Mouse (Mus musculus) adrenal gland, postnatal 25 days (tissue): ENCODE data around the gene 0610009B22Rik. TPM values are rescaled to one million over a fixed set of nuclear protein-coding genes. Genes with fewer than 3 reads are reported as not detected.
"Not testable (repeated sequence)": the region's sequence is repeated elsewhere in the genome, so short reads cannot be mapped to it uniquely, and the experiment has no call there.

Experiments
- DNase-seq: peaks from one replicate; pipeline ENCODE4 v3.0.0; 2021; ENCODE audit warnings: mixed read lengths
- long read RNA-seq: library from polyadenylated mRNA; stranded (forward); transcript quantifications from one replicate; pipeline ENCODE4 v2.0.0, GENCODE M21; 2021
- total RNA-seq: library from RNA; stranded (reverse); gene quantifications from 2 replicates; pipeline ENCODE4 v1.2.3, GENCODE M21; 2021

Gene 0610009B22Rik
- 55.1 and 58.2 TPM in 2 replicates for total RNA-seq
- long read RNA-seq, transcript 0610009B22Rik-201 (2 exons, 813 nt), result major isoform, 42 of 50 reads
- long read RNA-seq, partial matches to known transcripts, result 0 of 50 reads
- long read RNA-seq, other reads (novel, unspliced or antisense), result 8 of 50 reads

DNA sequence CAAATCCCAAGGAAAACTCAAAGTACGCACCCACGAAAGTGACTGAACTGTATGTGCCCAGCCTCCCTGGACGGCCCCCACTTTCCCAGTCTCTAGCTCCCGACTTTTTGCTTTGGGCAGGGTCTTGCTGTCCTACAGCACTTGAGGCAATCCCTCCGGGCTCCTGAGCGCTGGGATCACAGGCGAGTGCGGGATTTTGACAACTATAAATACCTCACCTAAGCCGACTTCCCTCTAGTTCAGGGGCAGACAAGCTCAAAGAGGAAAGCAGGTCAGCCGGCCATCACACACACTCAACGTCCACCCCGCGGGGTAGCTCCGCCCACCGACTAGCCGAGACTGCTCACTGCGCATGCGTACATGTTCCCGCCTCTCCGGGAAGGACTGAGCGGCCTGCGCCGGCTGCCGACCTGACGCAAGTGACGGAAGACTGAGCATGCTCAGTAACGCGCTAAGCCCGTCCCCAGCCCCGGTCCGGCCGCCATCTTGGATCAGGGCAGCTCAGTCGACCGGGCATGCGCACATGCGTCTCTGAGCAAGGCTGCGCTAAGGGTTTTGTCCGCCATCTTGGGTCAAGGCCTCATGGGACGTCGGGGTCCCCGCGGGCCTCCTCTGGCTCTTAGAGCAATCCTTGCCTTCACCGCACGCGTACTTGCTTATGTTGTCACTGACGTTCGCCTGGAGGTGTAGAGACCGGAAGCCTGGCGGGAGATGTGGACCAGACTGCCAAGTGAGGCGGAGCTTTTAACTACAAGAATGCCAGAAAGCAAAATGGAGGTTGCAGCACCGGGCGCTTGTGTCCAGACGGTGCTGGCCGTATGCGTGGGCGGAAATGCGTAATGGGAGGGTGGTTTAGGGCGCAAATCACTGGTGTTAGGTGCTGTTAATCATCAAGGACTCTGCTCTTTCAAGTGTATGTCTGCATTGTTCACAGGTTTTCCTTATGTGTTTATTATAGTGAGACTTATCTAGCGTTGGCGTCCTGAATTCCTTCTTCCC lies at the start of gene 0610009B22Rik:
Gene 0610009B22Rik (minus strand): TSS at position 545 of the 999 bp plus-strand sequence.
- peak; percentile 100 for DNase-seq

DNA sequence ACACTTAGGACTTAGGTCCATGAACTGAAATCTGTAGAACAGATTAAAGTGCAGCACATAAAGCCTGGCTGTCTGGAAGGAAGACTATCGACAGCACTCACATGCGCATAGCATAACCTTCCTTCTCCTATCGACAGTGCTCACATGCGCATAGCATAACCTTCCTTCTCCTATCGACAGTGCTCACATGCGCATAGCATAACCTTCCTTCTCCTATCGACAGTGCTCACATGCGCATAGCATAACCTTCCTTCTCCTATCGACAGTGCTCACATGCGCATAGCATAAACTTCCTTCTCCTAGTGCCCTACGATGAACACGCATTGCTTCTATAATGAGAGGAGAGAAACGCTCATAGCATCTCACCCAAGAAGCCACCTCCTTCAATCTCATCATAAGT lies 45.5 kb upstream of the 0610009B22Rik start:
- not testable (repeated sequence) for DNase-seq

DNA sequence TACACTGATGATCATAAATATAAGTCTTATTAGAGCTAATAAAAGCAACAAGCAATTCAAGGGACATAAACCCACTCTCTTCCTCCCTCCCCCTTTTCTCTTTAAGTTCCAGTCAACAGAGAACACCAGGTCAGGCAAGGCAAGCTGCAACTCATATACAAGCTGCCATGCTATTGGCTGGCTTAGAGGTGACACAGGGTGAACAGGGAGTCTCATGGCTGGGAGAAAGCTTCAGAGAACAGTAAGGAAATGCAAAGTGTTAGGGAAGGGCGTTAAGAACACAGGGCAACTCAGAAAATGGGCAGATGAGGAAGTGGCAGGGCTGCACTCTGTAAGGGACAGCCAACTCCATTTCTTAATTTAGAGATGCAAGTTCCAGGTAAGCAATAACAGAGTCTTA lies 44.2 kb upstream of the 0610009B22Rik start:
- DNase-seq, result no peak

DNA sequence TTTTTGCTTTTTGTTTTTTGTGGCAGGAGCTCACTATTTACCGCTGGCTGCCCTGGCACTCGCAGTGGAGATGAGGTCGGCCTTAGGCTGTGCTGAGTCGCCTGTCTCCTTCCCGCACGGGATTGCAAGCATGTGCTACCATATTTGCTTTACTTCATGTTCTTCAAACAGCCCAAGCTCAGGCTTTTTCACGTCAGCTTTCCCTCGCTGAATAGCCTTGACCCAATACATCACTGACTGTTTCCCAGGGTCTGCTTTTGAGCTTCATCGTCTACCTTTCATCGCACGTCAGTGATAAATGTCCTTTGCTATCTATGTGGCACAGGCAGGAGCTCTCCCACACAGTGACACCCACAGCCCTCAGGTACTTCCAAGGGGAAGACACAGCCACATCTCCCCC lies 32.4 kb upstream of the 0610009B22Rik start:
- DNase-seq, result no peak

DNA sequence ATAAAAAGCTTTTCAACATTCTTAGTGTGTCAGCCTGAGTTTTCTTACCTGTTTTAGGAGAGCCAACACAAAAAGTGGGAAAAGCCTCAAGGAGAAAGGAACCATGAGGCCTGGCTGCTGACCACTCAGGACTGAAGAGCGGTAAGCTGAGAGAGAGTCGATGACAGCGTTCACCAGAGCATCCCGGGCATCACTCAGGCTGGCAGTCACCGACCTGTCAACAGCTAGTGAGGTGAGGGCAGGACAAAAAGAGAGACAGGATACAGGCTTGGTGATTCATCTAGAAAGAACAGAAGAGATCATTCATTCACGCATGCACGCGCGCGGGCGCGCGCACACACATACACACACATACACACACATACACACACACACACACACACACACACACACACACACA lies 18.4 kb upstream of the 0610009B22Rik start:
- DNase-seq, result no peak

DNA sequence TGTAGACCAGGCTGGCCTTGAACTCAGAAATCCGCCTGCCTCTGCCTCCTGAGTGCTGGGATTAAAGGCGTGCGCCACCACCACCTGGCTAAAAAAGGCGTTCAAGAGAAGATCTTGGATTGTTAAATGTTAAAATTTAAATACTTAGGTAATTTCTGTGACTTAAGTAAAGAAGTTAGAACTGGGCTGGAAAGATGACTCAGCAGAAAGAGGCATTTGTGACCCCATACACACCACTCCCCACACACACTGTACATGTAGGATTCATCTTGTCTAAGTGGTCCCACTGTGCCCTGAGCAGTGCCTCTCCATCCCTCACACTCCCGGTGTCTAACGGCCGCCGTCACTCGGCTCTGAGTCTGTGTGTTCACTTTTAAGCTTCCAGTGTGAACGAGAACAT lies 17.8 kb upstream of the 0610009B22Rik start:
- DNase-seq, result no peak

DNA sequence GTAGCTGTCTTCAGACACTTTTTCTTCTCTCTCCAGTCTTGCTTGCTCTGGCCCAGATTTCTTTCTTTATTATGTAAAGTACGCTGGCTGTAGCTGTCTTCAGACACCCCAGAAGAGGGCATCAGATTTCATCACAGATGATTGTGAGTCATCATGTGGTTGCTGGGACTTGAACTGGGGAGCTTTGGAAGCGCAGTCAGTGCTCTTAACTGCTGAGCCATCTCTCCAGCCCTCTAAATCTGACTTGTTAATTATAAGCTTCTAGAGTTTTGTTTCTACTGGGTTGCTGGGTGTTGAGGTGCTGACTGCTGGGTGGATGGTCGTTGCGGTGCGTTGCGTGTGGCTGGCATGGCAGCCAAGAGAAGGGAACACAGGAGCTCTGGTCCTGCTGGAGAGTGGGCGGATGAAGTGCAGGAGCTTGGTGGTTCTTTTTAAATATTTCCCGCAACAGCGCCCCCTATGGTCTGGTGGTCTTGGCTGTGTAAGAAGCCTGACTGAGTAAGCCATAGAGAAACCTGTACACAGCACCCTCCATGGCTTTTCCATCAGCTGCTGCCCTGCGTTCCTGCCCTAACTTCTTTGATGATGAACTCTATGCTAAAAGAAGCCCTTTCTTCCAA lies 14.8 kb upstream of the 0610009B22Rik start:
- DNase-seq, result no peak

DNA sequence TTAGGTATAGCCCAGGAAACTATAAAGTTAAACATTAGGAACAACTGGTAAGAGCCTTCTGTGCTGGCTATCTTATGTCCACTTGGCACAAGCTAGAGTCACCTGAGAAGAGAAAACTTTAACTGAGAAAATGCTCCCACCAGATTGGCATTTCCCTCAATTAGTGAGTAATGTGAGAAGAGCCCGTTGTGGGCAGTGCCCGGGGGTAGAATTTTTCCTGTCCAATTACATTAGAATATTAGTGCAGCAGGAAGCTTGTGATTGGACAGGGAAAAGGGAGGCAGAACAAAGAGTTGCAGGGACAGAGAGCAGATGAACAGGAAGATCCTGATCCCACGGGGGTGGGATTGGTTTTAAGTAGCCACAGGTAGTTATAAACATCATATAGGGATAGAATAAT lies 14.2 kb upstream of the 0610009B22Rik start:
- no peak for DNase-seq

DNA sequence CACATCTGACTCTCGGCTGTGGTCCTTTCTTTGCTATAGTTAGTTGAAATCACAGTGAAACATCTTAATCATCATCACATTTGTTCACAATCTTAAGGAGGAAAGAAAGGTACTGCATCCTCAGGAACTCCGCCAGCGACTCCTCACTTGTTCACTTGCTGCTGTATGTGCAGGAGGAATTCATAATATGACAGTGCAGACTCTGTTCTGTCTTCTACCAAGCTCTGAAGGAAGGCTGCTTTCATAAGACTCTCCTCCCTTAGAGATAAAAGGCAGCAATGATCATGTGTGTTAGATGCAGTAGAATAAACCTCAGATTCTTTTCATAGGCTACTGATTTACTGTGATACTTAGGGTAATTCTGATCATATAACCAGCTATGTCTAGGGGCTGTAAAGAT lies 6.3 kb upstream of the 0610009B22Rik start:
- DNase-seq, result no peak

DNA sequence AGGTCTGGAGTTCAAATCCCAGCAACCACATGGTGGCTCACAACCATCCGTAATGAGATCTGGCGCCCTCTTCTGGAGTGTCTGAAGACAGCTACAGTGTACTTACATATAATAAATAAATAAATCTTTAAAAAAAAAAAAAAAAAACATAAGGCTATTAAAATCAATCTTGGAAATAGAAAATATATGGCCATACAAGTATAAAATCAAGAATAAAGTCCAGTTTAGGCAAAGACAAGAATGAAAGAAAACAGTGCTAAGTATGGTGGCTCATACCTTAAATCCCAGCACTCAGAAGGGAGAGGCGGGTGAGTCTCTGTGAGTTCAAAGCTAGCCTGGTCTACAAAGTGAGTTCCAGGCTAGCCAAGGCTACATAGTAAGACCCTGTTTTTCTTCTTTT lies 1.9 kb upstream of the 0610009B22Rik start:
- DNase-seq, result not testable (repeated sequence)

DNA sequence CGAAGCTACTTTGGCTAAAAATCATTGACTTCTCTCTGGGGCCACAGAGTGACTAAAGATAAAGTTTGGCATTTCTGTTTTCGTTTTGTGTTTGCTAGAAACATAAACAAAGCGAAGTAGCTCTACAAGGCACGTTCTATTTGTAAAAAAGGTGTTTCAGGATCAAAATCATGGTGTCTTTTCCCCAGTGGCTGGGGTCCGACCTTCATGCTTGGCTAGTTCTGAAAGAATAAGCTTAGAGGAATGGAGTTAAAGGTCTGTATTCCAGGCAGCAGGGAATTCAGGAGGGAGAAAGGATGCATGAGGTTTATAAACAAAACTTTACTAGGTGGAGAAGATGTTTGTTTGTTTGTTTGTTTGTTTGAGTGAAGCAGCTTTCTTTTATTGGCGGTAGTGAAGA lies 669 bp upstream of the 0610009B22Rik start:
- DNase-seq, result no peak

DNA sequence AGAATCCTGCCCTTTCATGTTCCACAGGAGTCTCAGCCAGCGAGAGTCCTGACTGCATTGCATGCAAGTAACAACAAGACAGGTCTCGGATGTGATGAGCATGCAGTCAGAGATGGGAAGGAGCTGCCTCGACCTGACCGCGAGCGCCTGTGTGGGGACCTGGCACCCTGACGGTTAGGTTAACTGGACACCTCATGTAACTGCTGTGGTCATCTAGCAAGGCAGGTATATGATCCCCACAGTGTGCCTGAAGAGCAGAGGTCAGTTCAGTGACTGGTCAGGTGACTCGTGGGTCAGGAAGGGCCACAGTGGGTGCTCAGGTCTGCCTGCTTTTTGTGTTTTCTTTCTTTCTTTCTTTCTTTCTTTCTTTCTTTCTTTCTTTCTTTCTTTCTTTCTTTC lies 6.7 kb downstream of the 0610009B22Rik start:
- DNase-seq, result no peak

DNA sequence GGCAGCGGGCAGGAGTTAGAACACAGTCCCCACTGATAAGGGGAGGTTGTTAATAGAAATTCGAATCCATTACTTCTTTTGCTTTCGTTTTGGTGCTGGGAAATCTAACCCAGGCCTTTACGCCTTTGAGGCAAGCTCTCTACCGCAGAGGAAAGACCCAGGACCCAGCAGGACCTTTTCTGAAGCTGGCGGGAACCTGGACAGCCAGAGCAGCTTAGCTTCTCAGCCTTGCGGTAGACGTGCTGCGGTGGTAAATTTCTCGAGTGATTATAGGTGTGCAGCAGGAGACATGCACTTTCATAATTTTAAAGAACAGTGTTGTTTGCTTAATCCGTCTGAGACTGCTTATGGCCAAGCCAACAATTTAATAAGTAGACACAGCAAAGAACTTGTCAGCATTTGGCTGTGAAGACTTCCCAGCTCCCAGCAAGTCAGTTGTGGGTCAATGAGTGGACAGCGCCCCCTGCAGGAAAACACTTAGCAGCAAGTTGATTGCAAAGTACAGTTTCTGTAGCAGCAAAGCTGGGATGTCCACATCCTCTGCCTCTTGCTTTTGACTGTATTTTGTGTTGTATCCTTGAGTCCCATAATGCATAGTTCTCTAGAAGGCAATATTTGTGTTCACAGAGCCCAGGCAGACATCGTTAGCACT lies 7.2 kb downstream of the 0610009B22Rik start:
- peak; percentile 88 for DNase-seq

DNA sequence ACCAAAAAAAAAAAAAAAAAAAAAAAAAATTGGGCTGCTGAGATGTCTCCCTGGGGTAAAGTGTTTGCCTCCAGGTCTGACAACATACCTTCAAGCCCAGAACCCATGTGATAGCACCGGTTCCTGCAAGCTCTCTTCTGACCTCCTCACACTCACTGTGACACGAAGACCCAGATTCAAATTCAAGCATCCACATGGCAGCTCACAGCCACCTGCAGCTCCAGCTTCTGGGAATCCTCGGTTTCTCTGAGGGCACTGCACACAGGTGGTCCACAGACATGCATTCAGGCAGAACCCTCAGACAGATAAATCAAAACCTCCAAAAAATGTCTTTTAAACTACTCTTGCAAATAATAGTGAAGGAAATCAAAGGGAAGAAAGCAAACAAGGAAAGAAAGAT lies 9.2 kb downstream of the 0610009B22Rik start:
- DNase-seq, result no peak

DNA sequence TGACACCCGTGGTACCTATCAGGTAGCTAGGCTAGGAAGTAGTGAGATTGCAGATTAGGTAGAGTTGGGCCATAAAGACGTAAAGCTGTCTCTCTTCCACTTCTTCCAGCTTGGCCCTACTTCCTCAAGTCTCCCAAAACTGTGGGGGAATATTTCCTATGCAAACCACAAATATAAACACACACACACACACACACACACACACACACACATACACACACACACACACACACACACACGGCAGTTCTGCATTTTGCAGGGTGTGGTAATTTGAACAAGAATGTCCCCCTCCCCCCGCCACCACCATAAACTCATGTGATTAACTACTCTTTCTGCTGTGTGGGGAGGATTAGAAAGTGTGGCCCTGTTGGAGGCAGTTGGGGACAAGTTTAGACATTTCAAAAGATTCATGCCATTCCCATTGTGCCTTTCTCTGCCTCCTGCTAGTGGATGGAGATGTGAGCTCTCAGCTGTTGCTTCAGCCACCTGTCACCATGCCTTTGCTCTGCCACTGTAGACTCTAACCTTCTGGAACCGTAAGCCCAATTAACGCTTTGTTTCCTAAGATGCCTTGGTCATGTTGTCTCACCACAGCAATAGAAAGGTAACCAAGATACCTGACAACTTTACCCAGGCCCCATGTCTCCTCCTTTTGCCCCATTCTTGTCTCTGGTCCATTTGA lies 10.8 kb downstream of the 0610009B22Rik start:
- no peak for DNase-seq

DNA sequence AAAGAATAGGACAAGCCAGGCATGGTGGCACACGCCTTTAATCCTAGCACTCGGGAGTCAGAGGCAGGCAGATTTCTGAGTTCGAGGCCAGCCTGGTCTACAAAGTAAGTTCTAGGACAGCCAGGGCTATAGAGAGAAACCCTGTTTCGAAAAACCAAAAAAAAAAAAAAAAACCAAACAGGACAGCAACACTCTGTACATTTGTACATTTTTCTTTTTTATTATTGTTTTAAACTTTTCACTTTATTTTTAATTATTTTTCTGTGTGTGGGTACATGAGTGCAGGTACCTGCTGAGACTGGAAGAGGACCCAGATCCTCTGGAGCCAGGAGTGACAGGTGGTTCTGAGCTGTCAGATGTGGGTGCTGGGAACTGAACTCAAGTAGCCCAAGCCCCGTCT lies 13.3 kb downstream of the 0610009B22Rik start:
- DNase-seq, result no peak

DNA sequence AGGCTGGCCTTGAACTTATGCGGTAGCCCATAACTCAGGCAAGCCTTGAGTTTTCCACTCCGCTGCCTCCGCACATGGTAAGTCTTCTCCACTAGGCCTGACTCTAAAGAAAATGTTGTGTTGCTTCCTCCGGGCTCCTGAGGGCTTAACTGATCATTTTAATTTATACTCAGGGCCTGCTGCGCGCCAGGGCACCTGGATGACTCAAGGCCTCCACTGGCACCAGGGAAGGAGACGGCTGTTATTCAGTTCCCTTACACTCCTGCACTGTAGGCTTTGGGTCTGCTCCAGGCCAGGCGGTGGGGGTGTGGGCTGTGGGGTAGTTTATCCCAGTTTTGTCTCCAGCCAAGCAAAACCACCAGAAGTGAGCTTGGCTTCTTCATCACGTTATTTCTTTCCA lies 15.4 kb downstream of the 0610009B22Rik start:
- no peak for DNase-seq

DNA sequence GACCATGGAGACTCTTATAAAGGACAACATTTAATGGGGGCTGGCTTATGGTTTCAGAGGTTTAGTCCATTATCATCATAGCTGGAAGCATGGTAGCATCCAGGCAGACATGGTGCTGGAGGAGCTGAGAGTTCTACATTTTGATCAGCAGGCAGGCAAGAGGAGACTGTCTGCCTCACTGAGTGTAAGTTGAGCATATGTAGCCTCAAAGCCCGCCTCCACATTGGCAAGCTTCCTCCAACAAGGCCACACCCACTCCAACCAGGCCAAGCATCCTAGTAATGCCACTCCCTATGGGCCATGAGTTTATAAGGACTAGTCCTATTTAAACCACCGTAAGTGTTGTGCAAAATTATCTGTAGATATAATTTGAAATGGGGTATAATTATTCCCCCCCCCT lies 17.3 kb downstream of the 0610009B22Rik start:
- no peak for DNase-seq

DNA sequence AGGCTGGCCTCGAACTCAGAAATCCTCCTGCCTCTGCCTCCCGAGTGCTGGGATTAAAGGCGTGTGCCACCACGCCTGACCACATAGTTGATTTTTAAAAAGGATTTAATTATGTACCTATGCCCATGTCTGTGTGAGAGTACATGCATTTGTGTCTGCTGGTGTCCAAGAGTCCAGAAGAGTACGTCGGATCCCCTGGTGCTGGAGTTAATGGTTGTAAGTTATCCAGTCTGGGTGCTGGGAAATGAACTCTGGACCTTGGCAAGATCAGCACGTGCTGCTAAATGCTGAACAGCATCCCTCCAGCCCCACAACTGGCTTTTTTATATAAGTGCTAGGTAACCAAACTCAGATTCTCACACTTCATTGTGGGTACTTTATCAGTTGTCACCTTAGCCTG lies 17.8 kb downstream of the 0610009B22Rik start:
- no peak for DNase-seq

DNA sequence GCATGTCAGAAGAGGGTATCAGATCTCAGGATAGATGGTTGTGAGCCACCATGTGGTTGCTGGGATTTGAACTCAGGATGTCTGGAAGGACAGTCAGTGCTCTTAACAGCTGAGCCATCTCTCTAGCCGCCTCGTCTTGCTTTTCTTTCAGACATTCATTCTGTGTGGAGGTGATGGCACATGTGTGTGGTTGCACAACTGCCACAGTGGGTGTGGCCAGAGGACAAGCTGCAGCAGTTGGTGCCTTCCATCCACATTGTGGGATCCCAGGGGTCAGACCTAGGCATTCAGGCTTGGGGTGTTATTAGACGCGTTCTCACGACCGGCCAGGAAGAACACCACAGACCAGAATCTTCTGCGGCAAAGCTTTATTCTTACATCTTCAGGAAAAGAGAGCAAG lies 23.9 kb downstream of the 0610009B22Rik start:
- DNase-seq, result not testable (repeated sequence)

DNA sequence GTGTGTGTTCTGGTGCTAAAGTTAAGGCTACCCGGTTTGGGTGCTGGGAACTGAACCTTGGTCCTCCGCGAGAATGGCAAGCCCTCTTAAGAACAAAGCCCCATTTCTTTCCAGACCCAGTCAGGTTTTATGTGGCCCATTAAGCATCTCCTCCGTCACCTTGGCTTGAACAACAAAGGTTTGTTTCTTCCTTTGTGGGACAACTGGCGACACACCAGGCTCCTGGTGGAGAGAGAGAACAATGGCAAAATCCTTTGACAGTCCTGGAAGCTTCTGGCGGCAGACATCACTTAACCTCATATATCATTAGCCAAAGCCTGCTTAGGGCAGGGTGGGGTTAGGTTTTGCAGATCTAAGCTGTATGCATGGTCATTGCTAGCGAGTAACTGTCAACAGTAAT lies 26.0 kb downstream of the 0610009B22Rik start:
- DNase-seq, result no peak

DNA sequence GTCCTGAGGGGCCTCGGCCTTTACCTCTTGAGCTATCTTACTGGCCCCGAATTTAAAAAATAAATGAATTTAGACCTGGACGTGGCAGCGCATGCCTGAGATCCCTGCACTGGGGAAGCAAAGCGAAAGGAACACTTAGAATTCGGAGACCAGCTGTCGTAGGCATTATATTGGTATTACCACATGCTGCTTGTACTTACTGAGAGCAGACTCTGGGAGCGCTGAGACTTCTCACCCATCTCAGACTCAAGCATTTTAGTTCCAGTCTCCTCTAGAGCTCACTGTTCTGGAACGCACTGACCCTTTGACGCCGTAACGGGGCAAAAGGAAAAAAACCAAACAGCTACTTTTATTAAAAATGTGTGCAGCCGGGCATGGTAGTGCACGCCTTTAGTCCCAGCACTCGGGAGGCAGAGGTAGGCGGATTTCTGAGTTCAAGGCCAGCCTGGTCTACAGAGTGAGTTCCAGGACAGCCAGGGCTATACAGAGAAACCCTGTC lies 26.8 kb downstream of the 0610009B22Rik start:
- no peak for DNase-seq
